Mouse (Mus musculus) adrenal gland, postnatal 4 days (tissue): ENCODE data around the gene Cmtm1. TPM values are rescaled to one million over a fixed set of nuclear protein-coding genes. Genes with fewer than 3 reads are reported as not detected.

Experiments used
- DNase-seq, 2 experiments: peaks; one replicate each; pipeline ENCODE4 v3.0.0; 2021 to 2022; ENCODE audit warnings: low spot score in 2 of 2, mixed read lengths in 2 of 2
- total RNA-seq, 2 experiments: library from RNA; stranded (reverse); gene quantifications; 2 replicates each; pipeline ENCODE4 v1.2.3; 2021

The Cmtm1 gene
- total RNA-seq, 2 experiments from 2014 or later: not detected

GRCm38 (mm10) chr8:104247054-104247907, 62.7 kb downstream of the Cmtm1 start:
- DNase-seq: no peak

DNA sequence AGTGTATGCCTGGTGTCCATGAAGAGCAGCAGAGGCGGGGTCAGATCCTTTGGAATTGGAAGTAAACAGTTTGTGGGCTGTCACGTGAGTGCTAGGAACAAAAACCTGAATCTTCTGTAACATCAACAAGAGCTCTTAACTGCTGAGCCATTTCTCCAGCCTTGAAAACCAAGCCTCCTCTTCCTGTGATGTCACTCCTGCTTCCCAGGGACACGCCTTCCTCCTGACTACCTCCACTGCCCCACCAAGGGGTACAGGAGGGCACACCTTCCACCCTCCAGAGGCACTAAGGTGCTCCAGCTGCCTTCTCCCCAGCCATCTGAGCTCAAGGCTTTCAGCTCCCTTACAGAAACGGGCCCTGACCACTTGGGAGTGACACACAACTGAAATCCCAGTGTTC, 63.3 kb downstream of the Cmtm1 start:
- DNase-seq: no peak

Other genes with a start within 250 kb of the Cmtm1 start
- gene Cdh5, start 208.5 kb downstream of the Cmtm1 start, total RNA-seq: 100 to 1,000 TPM; 117 to 119 TPM
- gene Bean1, start 139.7 kb downstream of the Cmtm1 start, total RNA-seq: 1 to 10 TPM; 3.6 to 6.1 TPM
- gene Tk2, start 61.6 kb downstream of the Cmtm1 start, total RNA-seq: 10 to 100 TPM; 60.1 to 71.0 TPM
- gene Cklf, start 59.3 kb downstream of the Cmtm1 start, total RNA-seq: 10 to 100 TPM; 67.3 to 71.8 TPM
- not detected for gene Cmtm2a, start 17.0 kb downstream of the Cmtm1 start, total RNA-seq
- not detected for gene Gm45711, start 64 bp downstream of the Cmtm1 start, total RNA-seq
- gene Gm11020, start 11.4 kb upstream of the Cmtm1 start, total RNA-seq: not detected
- not detected for gene Cmtm2b, start 12.1 kb upstream of the Cmtm1 start, total RNA-seq
- 100 to 1,000 TPM; 104 to 105 TPM for gene Cmtm3, start 29.3 kb upstream of the Cmtm1 start, total RNA-seq
- 10 to 100 TPM; 26.9 to 29.6 TPM for gene Cmtm4, start 85.7 kb upstream of the Cmtm1 start, total RNA-seq
- 100 to 1,000 TPM; 134 to 162 TPM for gene Dync1li2, start 132.9 kb upstream of the Cmtm1 start, total RNA-seq
- under 1 TPM; 0.11 to 0.39 TPM for gene Terb1, start 199.8 kb upstream of the Cmtm1 start, total RNA-seq
- gene Nae1, start 224.5 kb upstream of the Cmtm1 start, total RNA-seq: 10 to 100 TPM; 39.6 to 48.0 TPM
- 1 to 10 TPM; 1.7 to 2.0 TPM for gene Car7, start 224.5 kb upstream of the Cmtm1 start, total RNA-seq